Comparison of ENCODE assay signal across 9 mouse cellular contexts in genomic region chr1:21014463-21014862, GRCm38 (mm10).
A peak's percentile ranks its signal among the peaks of the same experiment; 100 is the strongest.
DNase-seq lines count a peak whose midpoint lies in the region; ATAC-seq and TF ChIP-seq lines count a peak whose summit lies in the region.
"Had no signal": no experiment of that assay in that cellular context is flagged by ENCODE, and none has a peak within 500 bp of the region (broad histone marks: within the 10 kb centered on the region; RNA-seq: fewer than 3 reads in every experiment).

No protein-coding gene starts in this region.

- 40% methylated on average over 8 of the region's 8 CpGs for WGBS in hindbrain, postnatal 0 days
- WGBS in hindbrain, embryonic 10.5 days, result 65% methylated on average over 8 of the region's 8 CpGs
- WGBS in heart, postnatal 0 days, result 21% methylated on average over 8 of the region's 8 CpGs
- 50% methylated on average over 8 of the region's 8 CpGs for WGBS in lung, embryonic 14.5 days

- no peak for TF ChIP-seq EP300 in heart, postnatal 0 days (IDR thresholded peaks at IDR 0.05; ENCODE audit: low read depth)

- no peak overlapping the region for H3K4me3 ChIP-seq in hindbrain, postnatal 0 days (ENCODE audit: low read length)
- H3K4me3 ChIP-seq in hindbrain, embryonic 10.5 days, result no peak overlapping the region
- H3K4me3 ChIP-seq in heart, postnatal 0 days (ENCODE audit: low read depth, low read length), result no peak overlapping the region
- no peak overlapping the region for H3K4me3 ChIP-seq in lung, embryonic 14.5 days (ENCODE audit: low read depth, low read length)
- H3K4me3 ChIP-seq: neural tube, embryonic 13.5 days had no signal

- no peak for TF ChIP-seq CTCF in hindbrain, postnatal 0 days (IDR thresholded peaks at IDR 0.05; ENCODE audit: low read depth)
- TF ChIP-seq CTCF in heart, postnatal 0 days (IDR thresholded peaks at IDR 0.05; ENCODE audit: low read depth), result no peak
- no peak for TF ChIP-seq CTCF in lung, embryonic 14.5 days (IDR thresholded peaks at IDR 0.05; ENCODE audit: low read depth)

- no peak overlapping the region for H3K27ac ChIP-seq in hindbrain, postnatal 0 days
- H3K27ac ChIP-seq in hindbrain, embryonic 10.5 days, result no peak overlapping the region
- H3K27ac ChIP-seq in heart, postnatal 0 days (ENCODE audit: low read depth), result peak overlapping the region; percentile 49; the same call in 1 of the 2 replicates
- no peak overlapping the region for H3K27ac ChIP-seq in lung, embryonic 14.5 days (ENCODE audit: low read depth)
- H3K27ac ChIP-seq: neural tube, embryonic 13.5 days had no signal

- H3K4me1 ChIP-seq in hindbrain, postnatal 0 days (ENCODE audit: insufficient read depth, low read length), result no peaks in the 10 kb centered on the region
- H3K4me1 ChIP-seq in hindbrain, embryonic 10.5 days (replicated peaks), result 0 out of 2 replicates have a peak, but pooled peaks cover 4% of the 10 kb centered on the region
- H3K4me1 ChIP-seq in heart, postnatal 0 days (ENCODE audit: control insufficient read depth, insufficient read depth), result 0 out of 2 replicates have a peak, but pooled peaks cover 7% of the 10 kb centered on the region
- no peaks in the 10 kb centered on the region for H3K4me1 ChIP-seq in lung, embryonic 14.5 days (ENCODE audit: insufficient read depth)
- H3K4me1 ChIP-seq: neural tube, embryonic 13.5 days had no signal

- no peaks in the 10 kb centered on the region for H3K36me3 ChIP-seq in hindbrain, postnatal 0 days (ENCODE audit: insufficient read depth, low read length)
- peaks cover 34% of the 10 kb centered on the region for H3K36me3 ChIP-seq in hindbrain, embryonic 10.5 days
- H3K36me3 ChIP-seq in heart, postnatal 0 days (replicated peaks; ENCODE audit: control insufficient read depth, insufficient read depth, low read length), result peaks cover 23% of the 10 kb centered on the region
- peaks cover 27% of the 10 kb centered on the region for H3K36me3 ChIP-seq in lung, embryonic 14.5 days (ENCODE audit: insufficient read depth)
- H3K36me3 ChIP-seq: neural tube, embryonic 13.5 days had no signal

- H3K4me2 ChIP-seq in hindbrain, postnatal 0 days (ENCODE audit: low read depth, low read length), result no peak overlapping the region
- no peak overlapping the region for H3K4me2 ChIP-seq in heart, postnatal 0 days (ENCODE audit: low read depth, low read length)
- H3K4me2 ChIP-seq in lung, embryonic 14.5 days, result no peak overlapping the region
- H3K4me2 ChIP-seq: neural tube, embryonic 13.5 days had no signal

- no peak for DNase-seq in hindbrain, postnatal 0 days (ENCODE audit: low spot score)
- no peak for DNase-seq in hindbrain, embryonic 10.5 days (ENCODE audit: low spot score)
- DNase-seq in brain, adult 2 months (ENCODE audit: low read depth, low spot score), result peak; percentile 85
- peak; percentile 79 for DNase-seq in heart, postnatal 0 days (ENCODE audit: low spot score)
- peak; percentile 14 for DNase-seq in lung, embryonic 14.5 days
- peak; percentile 58 for DNase-seq in urinary bladder, adult 2 months (ENCODE audit: low spot score)

- peak; percentile 49; the same call in 1 of the 2 replicates for ATAC-seq in hindbrain, postnatal 0 days
- ATAC-seq in heart, postnatal 0 days (ENCODE audit: insufficient read depth, low read depth), result peak; percentile 86
- 0 out of 2 replicates have a peak, but pooled peaks have one; percentile 44 for ATAC-seq in lung, embryonic 14.5 days (ENCODE audit: insufficient read depth)
- no peak for ATAC-seq in erythroblast, adult 5-6 weeks (replicated peaks; ENCODE audit: low FRiP score, poor library complexity, severe bottlenecking)
- no peak for ATAC-seq in cerebellum, adult (ENCODE audit: insufficient number of reproducible peaks, low FRiP score, low TSS enrichment)

- H3K9ac ChIP-seq in hindbrain, postnatal 0 days (replicated peaks; ENCODE audit: low read length), result no peak overlapping the region
- no peak overlapping the region for H3K9ac ChIP-seq in heart, postnatal 0 days (replicated peaks; ENCODE audit: low read depth, low read length)
- no peak overlapping the region for H3K9ac ChIP-seq in lung, embryonic 14.5 days
- H3K9ac ChIP-seq: neural tube, embryonic 13.5 days had no signal

- H3K27me3 ChIP-seq in hindbrain, postnatal 0 days (ENCODE audit: insufficient read depth, low read length), result no peaks in the 10 kb centered on the region
- no peaks in the 10 kb centered on the region for H3K27me3 ChIP-seq in hindbrain, embryonic 10.5 days (ENCODE audit: insufficient read depth, poor library complexity, severe bottlenecking)
- no peaks in the 10 kb centered on the region for H3K27me3 ChIP-seq in heart, postnatal 0 days (ENCODE audit: control insufficient read depth, insufficient read depth, low read length)
- H3K27me3 ChIP-seq in lung, embryonic 14.5 days (ENCODE audit: insufficient read depth, low read length), result no peaks in the 10 kb centered on the region
- H3K27me3 ChIP-seq: neural tube, embryonic 13.5 days had no signal

- no peaks in the 10 kb centered on the region for H3K9me3 ChIP-seq in hindbrain, postnatal 0 days (ENCODE audit: low read length)
- H3K9me3 ChIP-seq in hindbrain, embryonic 10.5 days, result no peaks in the 10 kb centered on the region
- H3K9me3 ChIP-seq in heart, postnatal 0 days (replicated peaks; ENCODE audit: control insufficient read depth, low read length), result no peaks in the 10 kb centered on the region
- no peaks in the 10 kb centered on the region for H3K9me3 ChIP-seq in lung, embryonic 14.5 days (ENCODE audit: low read depth, low read length)
- H3K9me3 ChIP-seq: neural tube, embryonic 13.5 days had no signal

Comparison
In these comparisons a context has a peak if more than half of its experiments do, and no peak if none do; other contexts are left out.
1. ATAC-seq: peak in hindbrain, postnatal 0 days (single experiment), heart, postnatal 0 days (single experiment) and lung, embryonic 14.5 days (single experiment); none in erythroblast, adult 5-6 weeks (single experiment) and cerebellum, adult (single experiment).
2. DNase-seq: peak in brain, adult 2 months (single experiment), heart, postnatal 0 days (single experiment), lung, embryonic 14.5 days (single experiment) and urinary bladder, adult 2 months (single experiment); none in hindbrain, postnatal 0 days (single experiment) and hindbrain, embryonic 10.5 days (single experiment).